20 mouse cellular contexts compared by ENCODE assay signal in genomic region chr11:46846661-46847060, GRCm38 (mm10). TPM values are rescaled to one million over a fixed set of nuclear protein-coding genes. Genes with fewer than 3 reads are reported as not detected.
DNase-seq lines count a peak whose midpoint lies in the region; TF ChIP-seq lines count a peak whose summit lies in the region.
"Had no signal": no experiment of that assay in that cellular context is flagged by ENCODE, and none has a peak within 500 bp of the region (broad histone marks: within the 10 kb centered on the region; RNA-seq: fewer than 3 reads in every experiment).

No protein-coding gene starts in this region.

- H3K4me1 ChIP-seq in thymus, adult 2 months (replicated peaks; ENCODE audit: control insufficient read depth, insufficient read depth, low read length), result no peaks in the 10 kb centered on the region
- H3K4me1 ChIP-seq: forebrain, embryonic 13.5 days had no signal

- TF ChIP-seq CTCF in thymus, adult 2 months (IDR thresholded peaks at IDR 0.05; ENCODE audit: borderline replicate concordance, control insufficient read depth, extremely low read depth, insufficient read depth, low read length, poor library complexity), result no peak

- TF ChIP-seq POLR2A in thymus, adult 2 months (IDR thresholded peaks at IDR 0.05; ENCODE audit: control insufficient read depth, extremely low read depth, insufficient read depth, low read length, poor library complexity), result no peak

- no peaks in the 10 kb centered on the region for H3K36me3 ChIP-seq in thymus, adult 2 months (ENCODE audit: control insufficient read depth, insufficient read depth, low read length)
- H3K36me3 ChIP-seq: embryonic facial prominence, embryonic 12.5 days; G1E; heart, embryonic 13.5 days; midbrain, embryonic 12.5 days had no signal

- WGBS in thymus, adult 2 months, result 89% methylated on average over 1 of the region's 1 CpGs

- no peaks in the 10 kb centered on the region for H3K27me3 ChIP-seq in thymus, adult 2 months (ENCODE audit: control insufficient read depth, insufficient read depth, low read length)
- H3K27me3 ChIP-seq: embryonic facial prominence, embryonic 12.5 days; forebrain, embryonic 13.5 days; heart, embryonic 13.5 days; midbrain, embryonic 12.5 days had no signal

- peak; percentile 43 for DNase-seq in ES-CJ7 (ENCODE audit: low read depth, low spot score)
- peak; percentile 35 for DNase-seq in embryo, embryonic 11 days
- DNase-seq in kidney, adult 8-10 months, result peak; percentile 39 to 54
- peak; percentile 49 to 50 for DNase-seq in kidney, postnatal 36 days
- DNase-seq in left cerebral cortex, adult 9 months (ENCODE audit: low spot score in 2 of 2), result no peak
- DNase-seq in thymus, postnatal 36 days, result no peak
- DNase-seq in thymus, adult 2 months, result no peak
- DNase-seq: cerebellum, adult 9-10 months; gastrocnemius, postnatal 14 days; heart, adult 18-20 months; right cerebral cortex, adult 18-20 months; thymus, postnatal 14 days had no signal

- H3K27ac ChIP-seq in thymus, adult 2 months (ENCODE audit: control insufficient read depth, insufficient read depth, low read length), result no peak overlapping the region
- H3K27ac ChIP-seq: embryonic facial prominence, embryonic 12.5 days; forebrain, embryonic 13.5 days; heart, embryonic 13.5 days; liver, embryonic 14.5 days; midbrain, embryonic 12.5 days had no signal

- no peak overlapping the region for H3K4me3 ChIP-seq in thymus, adult 2 months (ENCODE audit: control insufficient read depth, insufficient read depth, low read length)
- H3K4me3 ChIP-seq: embryonic facial prominence, embryonic 12.5 days; erythroblast, embryonic 14.5 days; forebrain, embryonic 13.5 days; heart, embryonic 13.5 days; midbrain, embryonic 12.5 days had no signal

RNA-seq across cellular contexts. Expression of gene Timd4, which starts 36.1 kb away (rescaled TPM):
- 5.5 and 6.7 TPM in 2 replicates for polyA plus RNA-seq in thymus, adult 2 months (2012; rRNA removed)
- polyA plus RNA-seq: forebrain, embryonic 13.5 days; G1E; hindbrain, embryonic 16.5 days had no signal

Comparison
In these comparisons a context has a peak if more than half of its experiments do, and no peak if none do; other contexts are left out.
1. DNase-seq: peak in ES-CJ7 (single experiment), embryo, embryonic 11 days (single experiment), kidney, adult 8-10 months (2 of 2) and kidney, postnatal 36 days (2 of 2); none in left cerebral cortex, adult 9 months (0 of 2), thymus, postnatal 36 days (0 of 2) and thymus, adult 2 months (single experiment).